Mouse (Mus musculus): ENCODE results near the gene Rbl2.

Gene Rbl2

GRCm38 (mm10) chr8:91069834-91070233 lies at the start of gene Rbl2:
Rbl2 (plus strand) TSS chr8:91070057.
- DNase-seq: peak; percentile 90

GRCm38 (mm10) chr8:91034417-91034816 lies 35.4 kb upstream of the Rbl2 start:
- no peak for DNase-seq

GRCm38 (mm10) chr8:91036905-91037304 lies 33.0 kb upstream of the Rbl2 start:
- DNase-seq: no peak

- DNase-seq: no peak
Observed at GRCm38 (mm10) chr8:91038637-91039036, 31.2 kb upstream of the Rbl2 start.

GRCm38 (mm10) chr8:91046370-91046769 lies 23.5 kb upstream of the Rbl2 start:
- no peak for DNase-seq

- peak; percentile 53 for DNase-seq
Observed at GRCm38 (mm10) chr8:91051037-91051436, 18.8 kb upstream of the Rbl2 start.

- no peak for DNase-seq
Observed at GRCm38 (mm10) chr8:91054418-91054817, 15.4 kb upstream of the Rbl2 start.

- no peak for DNase-seq
Observed at GRCm38 (mm10) chr8:91056848-91057247, 13.0 kb upstream of the Rbl2 start.

GRCm38 (mm10) chr8:91059086-91059578 lies 10.7 kb upstream of the Rbl2 start:
- no peak for DNase-seq

- no peak for DNase-seq
Observed at GRCm38 (mm10) chr8:91059884-91060510, 9.9 kb upstream of the Rbl2 start.

GRCm38 (mm10) chr8:91060555-91061471 lies 9.0 kb upstream of the Rbl2 start:
- DNase-seq: no peak

- DNase-seq: no peak
Observed at GRCm38 (mm10) chr8:91065179-91065578, 4.7 kb upstream of the Rbl2 start.

GRCm38 (mm10) chr8:91069407-91069806 lies 450 bp upstream of the Rbl2 start:
- no peak for DNase-seq

GRCm38 (mm10) chr8:91070275-91070859 lies 510 bp downstream of the Rbl2 start:
- DNase-seq: peak; percentile 44

- DNase-seq: no peak
Observed at GRCm38 (mm10) chr8:91077077-91077867, 7.4 kb downstream of the Rbl2 start.

GRCm38 (mm10) chr8:91079678-91080077 lies 9.8 kb downstream of the Rbl2 start:
- no peak for DNase-seq

GRCm38 (mm10) chr8:91081911-91082310 lies 12.1 kb downstream of the Rbl2 start:
- no peak for DNase-seq

GRCm38 (mm10) chr8:91082428-91082827 lies 12.6 kb downstream of the Rbl2 start:
- DNase-seq: no peak

GRCm38 (mm10) chr8:91088452-91088851 lies 18.6 kb downstream of the Rbl2 start:
- no peak for DNase-seq

- no peak for DNase-seq
Observed at GRCm38 (mm10) chr8:91089601-91090000, 19.7 kb downstream of the Rbl2 start.

GRCm38 (mm10) chr8:91094135-91094534 lies 24.3 kb downstream of the Rbl2 start:
- no peak for DNase-seq

GRCm38 (mm10) chr8:91098106-91098505 lies 28.2 kb downstream of the Rbl2 start:
- no peak for DNase-seq

GRCm38 (mm10) chr8:91106271-91106670 lies 36.4 kb downstream of the Rbl2 start:
- DNase-seq: no peak
